Mouse (Mus musculus) layer of hippocampus, postnatal 14 days (tissue): ENCODE results near the gene Crhr2. TPM values are rescaled to one million over a fixed set of nuclear protein-coding genes. Genes with fewer than 3 reads are reported as not detected.
A peak's percentile ranks its signal among the peaks of the same experiment; 100 is the strongest.

ENCODE experiments used
- DNase-seq, 2 experiments: peaks; one replicate each; pipeline ENCODE4 v3.0.0; 2021 to 2022; ENCODE audit warnings: low spot score in 2 of 2, mixed read lengths in 1 of 2
- long read RNA-seq, 2 experiments: library from polyadenylated mRNA; stranded (forward); transcript quantifications; one replicate each; pipeline ENCODE4 v2.0.0; 2021
- total RNA-seq, 2 experiments: library from RNA; stranded (reverse); gene quantifications; 2 replicates each; pipeline ENCODE4 v1.2.3; 2021

Gene Crhr2
- 1 to 10 TPM; 3.5 to 4.1 TPM for total RNA-seq
- long read RNA-seq, experiment 1, partial matches to known transcripts = 0 of 4 reads
- long read RNA-seq, experiment 1, other reads (novel, unspliced or antisense) = 1 of 4 reads
- long read RNA-seq, experiment 2, partial matches to known transcripts = 0 of 3 reads
- long read RNA-seq, experiment 2, other reads (novel, unspliced or antisense) = 0 of 3 reads

DNA sequence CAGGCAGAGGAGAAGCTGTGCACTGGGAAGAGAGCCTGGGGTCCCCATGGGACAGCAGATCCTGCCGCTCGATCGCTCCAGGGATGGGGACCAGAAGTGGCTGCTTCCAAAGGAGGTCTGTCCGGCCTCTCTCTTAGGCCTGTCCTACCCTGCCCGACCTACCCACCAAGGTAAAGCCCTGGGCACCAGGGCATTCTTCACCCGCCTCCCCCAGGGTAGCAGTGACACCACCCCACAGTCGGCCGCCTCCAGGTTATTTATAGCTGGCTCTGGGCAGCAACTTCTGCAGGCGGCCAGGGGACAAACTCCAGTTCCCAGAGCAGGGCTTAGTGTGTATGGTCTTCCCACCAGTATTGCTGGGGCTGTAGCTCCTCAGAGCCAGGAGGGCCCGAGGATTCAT is at the start of gene Crhr2:
TSS of gene Crhr2 (minus strand) at position 223 of the 400 bp plus-strand sequence.
- DNase-seq = no peak

DNA sequence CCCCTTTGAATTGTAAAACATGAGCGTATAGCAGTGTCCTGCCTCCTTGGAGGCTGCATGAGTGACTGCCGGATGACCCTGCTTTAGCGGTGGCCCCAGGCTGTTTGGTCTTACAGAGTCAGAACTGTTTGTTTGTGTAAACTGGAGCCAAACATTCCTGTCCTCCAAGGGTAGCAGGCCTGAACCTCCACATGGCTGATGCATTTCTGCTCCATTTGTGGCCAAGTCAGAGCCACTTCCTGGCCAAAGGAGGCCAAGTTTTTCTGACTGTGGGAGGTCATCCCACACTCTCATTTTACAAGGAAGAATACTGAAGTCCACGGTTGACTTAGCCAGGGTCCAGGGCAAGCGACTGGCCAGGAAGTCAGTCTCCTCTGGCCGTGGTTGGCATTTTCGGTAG is 46.7 kb upstream of the Crhr2 start:
- no peak for DNase-seq

DNA sequence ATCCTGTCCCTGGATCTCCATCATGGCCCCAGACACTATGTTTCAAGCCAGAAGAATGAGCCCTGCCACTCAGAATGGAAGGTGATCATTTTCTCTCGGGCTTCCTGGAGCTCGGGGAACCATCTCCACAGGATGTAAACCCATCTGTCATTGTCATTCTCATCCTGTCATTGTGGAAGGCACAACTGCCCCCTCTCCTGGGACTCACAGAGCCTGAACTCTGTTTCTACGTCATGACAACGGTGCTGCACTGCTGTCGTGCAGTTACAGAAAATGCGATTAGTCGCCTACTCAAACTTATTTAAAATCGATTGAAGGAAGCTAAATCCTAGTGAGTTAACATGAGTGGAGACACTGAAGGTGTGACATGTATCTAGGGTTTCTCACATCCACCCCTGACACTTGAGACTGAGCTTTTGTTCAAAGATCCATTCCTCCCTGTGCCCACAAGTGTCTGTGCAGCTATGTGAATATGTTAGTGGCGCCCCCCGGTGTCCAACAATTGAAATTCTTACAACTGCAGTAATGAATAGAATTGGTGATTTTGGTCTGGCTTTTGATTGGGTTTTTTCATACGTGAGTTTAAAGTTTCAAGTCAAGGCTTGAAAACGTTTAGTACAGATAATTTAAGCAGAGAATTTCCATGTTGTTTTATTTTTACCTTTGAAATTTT is 44.4 kb upstream of the Crhr2 start:
- DNase-seq = peak; percentile 16 to 36

DNA sequence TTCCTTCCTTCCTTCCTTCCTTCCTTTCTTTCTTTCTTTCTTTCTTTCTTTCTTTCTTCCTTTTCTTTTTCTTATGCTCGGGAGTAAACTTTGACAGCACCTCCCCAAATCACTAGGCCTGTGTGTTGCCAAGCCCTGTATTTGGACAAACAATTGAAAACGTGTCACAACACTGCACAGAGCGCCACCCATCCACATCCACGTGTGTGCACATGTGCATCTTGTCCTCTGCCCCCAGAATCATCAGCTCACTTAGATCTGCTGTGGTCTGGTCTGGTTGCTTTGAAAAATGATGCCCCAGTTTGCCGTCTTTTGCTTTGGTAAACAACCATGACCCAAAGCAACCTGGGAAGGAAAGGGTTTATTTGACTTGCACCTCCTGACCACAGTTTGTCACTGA is 43.1 kb upstream of the Crhr2 start:
- DNase-seq = no peak

DNA sequence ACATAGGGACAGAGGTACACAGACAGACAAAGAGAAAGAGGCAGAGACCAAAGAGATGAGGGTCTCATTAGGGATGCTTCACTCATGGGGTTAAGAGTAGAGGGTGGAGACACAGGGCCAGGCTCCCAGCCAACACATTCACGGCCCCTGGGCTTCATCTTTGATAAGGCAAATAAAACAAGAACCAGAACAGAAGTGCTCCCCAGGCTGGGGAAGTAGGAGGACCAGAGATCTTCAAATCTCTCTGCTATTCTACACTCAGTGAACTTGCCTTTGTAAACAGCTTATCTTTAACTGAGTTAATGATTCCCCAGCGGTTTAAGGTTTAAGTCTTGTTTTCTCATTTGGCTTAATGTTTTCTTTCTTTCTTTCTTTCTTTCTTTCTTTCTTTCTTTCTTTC is 42.6 kb upstream of the Crhr2 start:
- no peak for DNase-seq

DNA sequence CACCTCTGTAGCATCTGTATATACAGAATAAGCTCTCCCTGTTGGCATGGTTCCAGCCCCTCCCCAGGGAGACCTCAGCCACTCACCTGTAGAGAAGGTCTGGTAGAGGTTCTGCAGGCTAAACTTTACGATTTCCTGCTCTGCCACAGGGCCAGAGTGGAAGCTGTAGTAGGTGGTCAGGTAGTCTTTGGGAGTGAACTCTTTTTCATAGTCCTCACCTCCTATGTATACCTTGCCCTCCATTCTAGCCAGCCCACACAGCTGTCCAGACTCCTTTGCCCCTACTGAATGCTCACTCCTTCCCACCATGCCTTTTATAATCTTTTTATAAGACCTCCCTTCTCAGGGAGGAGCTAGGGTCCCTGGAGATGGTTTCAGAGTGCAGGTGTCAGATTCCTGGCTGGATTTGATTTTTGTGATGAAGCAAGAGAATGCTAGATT is 41.9 kb upstream of the Crhr2 start, which contains the start of gene Inmt:
TSS of gene Inmt (minus strand) at position 303 of the 441 bp plus-strand sequence.
- no peak for DNase-seq

DNA sequence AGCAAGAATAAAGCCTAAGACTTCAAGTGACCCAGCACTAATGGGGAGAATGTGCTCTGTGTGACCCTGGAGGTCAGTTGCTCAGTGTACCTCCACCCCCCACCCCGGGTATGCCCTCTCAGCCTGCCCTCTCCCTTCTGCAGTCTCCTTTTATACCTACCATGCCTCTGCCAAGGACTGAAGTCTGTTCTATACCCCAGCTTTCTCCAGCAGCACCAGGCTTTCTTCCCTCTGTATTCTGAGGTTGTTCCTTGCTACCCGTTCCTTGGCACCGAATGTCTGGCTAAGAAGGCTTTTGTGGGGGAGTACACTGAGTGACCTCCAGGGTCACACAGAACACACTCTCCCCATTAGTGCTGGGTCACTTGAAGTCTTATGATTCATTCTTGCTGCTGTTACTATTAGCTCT is 41.1 kb upstream of the Crhr2 start:
- no peak for DNase-seq

DNA sequence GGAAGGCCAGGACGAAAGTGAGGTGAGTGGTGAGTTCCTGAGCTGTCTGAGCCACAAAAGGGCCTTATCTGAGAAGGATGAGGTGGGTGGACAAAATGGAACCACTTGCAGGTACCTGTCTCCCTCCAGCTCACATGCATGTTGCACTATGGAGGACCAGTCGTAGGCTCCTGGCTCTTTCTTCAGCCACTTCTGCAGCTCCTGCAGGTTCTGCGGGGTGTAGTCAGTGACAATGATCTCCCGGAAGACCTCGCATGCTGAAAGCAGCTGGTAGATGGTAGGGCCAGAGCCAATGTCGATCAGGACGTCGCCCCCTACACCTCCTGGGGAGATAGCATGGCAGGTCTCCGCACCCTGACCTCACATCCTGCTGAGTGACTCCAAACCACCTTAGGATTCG is 40.4 kb upstream of the Crhr2 start:
- no peak for DNase-seq

DNA sequence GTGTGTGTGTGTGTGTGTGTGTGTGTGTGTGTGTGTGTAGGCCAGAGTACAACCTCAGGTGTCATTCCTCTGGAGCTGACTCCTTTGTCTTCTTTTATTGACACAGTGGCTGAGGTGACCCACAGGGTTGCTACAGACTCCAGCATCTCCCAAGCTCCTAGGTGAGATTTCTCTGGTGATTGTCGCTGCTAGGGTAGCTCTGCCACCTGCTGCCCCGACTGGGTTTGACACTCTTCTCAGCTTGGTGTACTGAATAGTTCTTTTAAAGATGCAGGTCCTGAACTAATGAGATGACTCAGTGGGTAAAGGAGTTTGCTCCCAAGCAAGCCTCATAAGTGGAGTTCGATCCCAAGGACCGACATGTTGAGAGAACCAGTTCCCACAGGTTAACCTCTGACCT is 38.8 kb upstream of the Crhr2 start:
- peak in 1 of 2 experiments; percentile 38 for DNase-seq

DNA sequence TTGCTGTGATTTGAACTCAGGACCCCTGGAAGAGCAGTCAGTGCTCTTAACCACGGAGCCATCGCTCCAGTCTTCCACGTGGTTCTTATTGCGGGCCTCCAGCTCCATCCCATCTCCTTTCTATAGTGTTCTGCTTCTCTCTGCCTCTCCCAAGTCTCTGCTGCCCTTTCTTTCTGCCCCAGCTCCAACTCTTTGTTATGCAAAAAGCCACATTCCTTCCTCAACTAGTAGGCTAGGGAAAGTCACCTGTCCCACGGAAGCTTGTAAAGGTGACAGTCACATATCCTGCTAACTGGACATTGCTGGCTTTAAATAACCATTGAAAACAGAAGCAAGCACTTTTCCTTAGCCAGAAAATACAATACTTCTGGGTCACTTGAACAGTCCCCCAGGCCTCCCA is 37.0 kb upstream of the Crhr2 start:
- no peak for DNase-seq

DNA sequence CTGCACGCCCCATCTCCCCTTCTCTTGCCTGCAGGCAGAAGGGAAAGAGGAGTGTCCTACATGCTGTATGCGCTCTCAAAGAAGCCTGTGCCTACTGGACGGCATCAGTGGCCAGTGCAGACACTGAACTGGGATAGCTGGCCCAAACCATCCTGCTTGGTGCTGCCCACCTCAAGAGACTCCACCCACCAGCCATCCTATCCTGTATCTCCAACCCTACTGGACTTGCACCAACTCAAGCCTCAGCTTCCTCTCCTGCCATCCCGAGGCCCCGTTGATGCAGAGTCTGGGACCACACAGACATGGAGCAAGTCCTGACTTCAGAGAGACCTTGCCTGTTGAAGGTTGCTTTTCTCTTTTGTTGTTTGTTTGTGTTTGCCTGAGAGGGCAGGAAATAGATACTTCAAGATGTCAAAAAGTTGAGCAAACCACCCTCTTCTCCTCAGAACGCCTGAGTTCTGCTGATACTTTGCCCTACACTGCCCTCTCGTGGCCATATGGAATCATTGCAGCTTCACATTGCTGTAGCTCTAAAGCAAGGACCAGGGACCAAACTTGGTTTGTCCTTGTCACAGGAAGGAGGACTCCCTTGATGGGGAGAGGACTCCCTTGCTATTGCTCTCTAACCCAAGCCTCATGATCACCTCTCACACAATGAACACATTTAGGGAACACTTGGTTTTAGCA is 34.1 kb upstream of the Crhr2 start:
- peak; percentile 69 to 88 for DNase-seq

DNA sequence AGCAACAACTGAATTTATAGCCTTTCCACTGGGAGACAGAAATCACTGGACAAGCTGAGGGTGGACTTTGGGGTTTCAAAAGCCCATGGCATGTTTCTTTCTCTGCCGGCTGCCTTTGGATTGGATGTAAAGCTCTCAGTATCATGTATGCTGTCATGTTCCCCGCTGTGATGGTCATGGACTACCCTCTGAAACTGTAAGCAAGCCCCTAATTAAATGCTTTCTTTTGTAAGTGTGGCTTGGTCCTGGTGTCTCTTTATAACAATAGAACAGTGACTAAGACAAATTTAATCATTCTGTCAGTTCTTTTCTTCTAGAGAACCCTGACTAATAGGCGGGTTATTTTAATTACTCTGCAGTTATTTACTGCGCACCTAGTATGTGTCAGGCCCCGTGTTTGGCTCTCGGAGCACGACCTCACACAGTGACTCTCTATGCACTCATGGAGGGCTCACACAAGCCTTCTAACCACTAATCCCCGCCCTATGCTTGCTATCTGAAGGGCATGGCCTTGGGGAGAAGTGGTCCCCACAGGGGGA is 30.3 kb upstream of the Crhr2 start:
- DNase-seq = no peak

DNA sequence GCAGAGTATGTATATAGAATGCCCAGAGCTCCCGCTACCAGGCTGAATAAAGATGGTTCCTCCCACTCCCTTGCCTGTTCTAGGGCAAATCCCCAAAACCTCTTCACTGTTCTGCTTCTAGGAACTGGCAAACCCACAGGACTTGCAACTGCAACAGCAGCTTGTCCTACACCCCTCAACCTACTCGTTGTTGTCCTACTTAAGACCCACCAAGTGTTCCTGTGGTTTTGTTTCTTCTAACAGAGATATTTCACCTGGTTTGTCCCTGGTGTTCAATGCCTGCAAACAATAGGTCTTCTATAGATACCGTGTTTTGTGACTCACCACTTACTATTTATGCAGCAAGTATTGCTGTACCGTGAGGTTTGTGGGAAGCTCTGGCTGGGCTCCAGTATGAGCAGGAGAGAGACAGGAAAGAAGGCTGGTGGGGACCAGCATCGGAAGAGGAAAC is 28.5 kb upstream of the Crhr2 start:
- DNase-seq = peak; percentile 57 to 76

DNA sequence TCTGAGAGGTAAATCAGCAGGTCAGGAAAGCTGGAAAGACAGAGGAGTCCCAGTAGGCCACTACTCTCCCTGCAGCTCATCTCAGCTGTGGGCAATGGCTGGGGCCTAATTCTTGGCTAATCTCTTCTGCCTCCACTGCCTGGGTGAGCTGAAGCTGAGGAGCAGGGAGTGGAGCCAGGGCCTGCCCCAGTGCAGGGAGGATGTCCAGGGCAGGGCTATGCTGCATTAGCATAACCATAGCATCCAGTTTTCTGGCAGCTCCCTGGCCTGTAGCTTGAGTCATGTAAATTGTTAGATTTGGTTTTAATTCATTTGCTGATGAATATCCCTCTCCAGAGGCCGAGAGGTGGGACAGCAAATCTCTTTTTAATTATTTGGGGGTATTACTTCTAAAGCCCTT is 26.4 kb upstream of the Crhr2 start:
- DNase-seq = no peak

DNA sequence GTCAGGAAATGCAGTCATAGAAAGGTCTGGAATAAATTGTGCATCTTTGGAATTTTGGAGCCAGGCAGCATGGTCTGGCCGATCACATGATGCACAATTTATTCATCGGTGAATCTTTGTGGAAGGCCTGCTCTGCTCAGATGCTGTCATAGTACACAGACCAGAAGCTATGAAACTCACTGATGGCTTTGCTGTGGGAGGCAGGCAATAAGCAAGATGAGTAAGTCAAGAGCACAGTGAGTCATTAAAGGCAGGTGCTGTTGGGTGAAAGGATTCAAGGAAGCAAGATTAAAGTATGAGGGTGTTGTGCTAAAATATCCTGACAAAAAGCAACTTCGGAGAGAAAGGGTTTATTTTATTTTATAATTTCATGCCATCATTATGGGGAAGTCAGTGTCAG is 19.4 kb upstream of the Crhr2 start:
- peak in 1 of 2 experiments; percentile 24 for DNase-seq

DNA sequence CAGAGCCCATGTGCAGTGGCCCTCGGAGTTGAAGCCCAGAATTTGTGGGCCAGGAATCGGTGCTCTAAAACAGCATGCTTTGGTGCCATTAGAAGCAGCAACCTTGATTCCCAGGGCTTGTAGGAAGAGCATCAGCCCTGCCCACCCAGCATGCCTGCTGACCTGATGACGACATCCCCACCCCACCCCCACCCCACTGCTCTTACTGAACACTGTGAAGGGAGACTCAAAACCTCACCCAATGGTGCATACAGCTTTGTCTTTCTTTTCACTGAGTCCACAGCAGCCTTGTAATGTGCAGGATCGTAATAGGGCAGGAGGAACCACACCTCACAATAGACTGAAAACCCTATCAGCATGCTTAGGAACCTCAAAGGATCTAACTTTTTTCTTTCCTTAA is 13.3 kb upstream of the Crhr2 start:
- no peak for DNase-seq

DNA sequence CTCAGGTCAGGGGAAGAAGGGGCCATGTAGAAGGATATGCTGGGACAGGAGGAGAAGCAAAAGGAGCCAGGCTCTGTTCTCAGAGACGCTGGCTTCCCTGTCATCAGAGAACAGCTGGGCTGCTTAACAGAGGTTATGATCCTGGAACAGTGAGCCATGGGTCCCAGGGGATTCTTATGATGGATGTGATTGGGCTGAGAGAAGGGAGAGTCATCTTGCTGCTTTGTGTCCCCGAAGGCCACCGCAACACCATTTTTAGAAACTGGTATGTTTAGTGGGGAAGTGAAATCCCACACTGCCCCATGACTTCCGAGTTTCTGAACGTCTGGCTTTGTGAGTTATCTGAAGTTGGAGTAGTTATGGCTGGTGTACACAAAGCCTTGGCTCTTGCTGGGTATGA is 12.5 kb upstream of the Crhr2 start:
- DNase-seq = no peak

DNA sequence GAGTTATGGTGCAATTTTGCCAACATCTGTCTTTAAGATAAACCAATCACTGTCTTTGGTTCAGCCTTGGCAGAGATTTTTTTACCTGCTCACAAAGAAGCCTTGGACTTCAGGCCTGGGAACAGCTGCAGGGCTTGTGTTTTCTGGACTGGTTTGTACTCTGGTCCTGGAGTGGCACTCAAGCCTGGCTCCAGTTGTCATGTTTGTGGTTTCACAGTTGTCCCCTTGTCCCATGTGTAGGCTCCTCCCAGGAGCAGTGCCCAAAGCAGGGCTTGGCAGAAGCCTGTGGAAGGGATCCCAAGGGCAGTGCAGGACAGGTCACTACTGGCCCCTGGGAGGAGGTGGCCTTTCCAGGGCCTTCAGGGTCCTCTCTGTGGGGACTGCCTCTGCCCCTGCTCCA is 5.5 kb upstream of the Crhr2 start:
- no peak for DNase-seq

DNA sequence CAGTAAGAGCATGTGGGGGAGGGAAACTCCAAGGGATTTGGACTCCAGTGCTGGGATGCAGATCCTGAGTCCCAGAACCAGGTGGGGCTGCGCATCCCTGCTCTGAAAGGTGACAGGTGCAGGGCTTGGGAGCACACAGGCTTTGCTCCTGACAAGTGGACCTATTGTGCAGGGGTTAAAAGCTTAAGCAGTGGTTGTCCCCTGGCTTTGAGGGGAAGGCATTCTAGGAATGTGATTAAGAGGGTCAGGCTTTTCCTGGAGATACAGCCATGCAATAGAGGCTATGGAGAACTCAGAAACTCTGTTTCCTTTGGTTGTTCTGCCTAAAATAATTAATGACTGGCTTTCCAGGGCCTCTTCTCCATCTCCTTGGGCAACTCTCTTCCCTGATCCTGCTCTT is 609 bp upstream of the Crhr2 start:
- no peak for DNase-seq

DNA sequence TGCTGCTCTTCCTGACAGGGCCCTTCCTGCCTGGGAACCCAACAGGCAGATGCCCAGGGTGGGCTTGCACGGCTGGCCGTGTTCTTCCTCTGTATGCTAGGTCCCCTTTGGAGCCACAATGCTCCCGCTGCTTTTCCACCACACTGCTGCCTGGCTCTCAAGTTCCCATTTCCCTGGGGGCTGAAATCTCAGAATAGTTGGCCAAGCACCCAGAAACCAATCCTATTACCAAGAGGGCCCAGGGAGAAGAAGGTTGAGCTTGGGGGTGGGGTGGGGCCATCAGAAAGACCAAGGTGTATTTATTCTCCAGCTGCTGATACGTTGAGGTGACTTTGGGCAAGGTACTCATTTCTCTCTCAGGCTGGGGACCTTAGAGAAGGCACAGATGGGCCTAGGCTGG is 1.5 kb downstream of the Crhr2 start:
- DNase-seq = no peak

DNA sequence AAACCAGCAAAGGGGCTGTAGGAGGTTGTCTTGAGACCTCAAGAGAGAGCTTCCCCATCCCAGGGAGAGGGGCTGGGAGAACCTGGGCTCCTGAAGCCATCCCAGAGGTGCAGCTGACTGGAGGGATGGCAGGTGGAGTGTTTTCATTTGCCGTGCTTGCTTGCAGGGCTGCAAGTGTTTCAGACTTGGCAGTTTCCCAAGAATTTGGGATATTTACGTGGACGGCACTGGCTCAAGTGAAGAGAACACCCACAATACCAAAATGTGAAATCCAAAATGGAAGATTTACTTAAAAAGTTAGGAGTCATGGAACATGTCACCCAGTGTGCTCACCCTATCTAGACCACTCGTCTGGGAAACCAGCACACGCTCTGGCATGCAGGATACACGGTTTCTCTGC is 2.2 kb downstream of the Crhr2 start:
- no peak for DNase-seq

DNA sequence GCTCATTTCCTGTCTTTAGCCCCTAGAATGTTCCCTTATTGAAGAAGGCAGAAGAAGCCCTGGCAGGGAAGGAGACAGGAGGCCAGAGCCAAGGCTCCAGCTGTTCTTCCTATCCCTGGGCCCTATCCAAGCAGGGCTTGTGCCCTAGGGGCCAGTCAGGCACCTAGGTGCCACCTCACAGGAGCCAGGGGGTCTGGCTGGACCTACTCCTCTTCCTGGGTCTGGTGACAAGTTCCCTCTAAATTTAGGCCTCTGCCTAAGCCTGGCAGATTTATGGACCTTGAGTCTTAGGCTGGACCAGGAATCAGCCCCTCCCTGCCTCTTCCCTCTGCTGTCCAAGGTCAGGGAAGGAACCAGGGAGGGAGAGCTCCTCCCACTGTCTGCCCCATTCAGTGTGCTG is 4.4 kb downstream of the Crhr2 start:
- no peak for DNase-seq
